7 mouse cellular contexts compared by ENCODE assay signal in the genomic region with DNA sequence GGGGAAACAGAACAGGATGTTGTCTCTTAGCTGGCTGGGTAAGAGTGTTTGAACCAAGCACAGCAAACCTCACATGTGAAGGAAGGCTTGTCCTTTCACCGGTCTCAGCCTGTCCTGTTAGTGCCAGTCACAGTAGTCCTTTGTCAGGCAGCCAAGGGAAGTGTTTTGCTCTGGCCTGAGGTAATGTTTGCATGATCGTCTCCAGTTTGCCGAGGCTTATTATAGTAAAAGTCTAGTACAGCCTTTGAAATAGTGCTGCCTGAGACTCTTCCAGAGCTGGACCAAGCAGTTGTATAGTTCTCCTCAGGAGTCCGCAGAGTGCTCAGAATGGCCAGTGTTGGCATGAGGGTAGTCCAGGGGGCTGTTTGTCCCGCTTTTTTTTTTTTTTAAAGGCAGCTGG. TPM values are rescaled to one million over a fixed set of nuclear protein-coding genes. Genes with fewer than 3 reads are reported as not detected.
DNase-seq lines count a peak whose midpoint lies in the region; ATAC-seq lines count a peak whose summit lies in the region.

No protein-coding gene starts in this region.

- peaks cover 46% of the 10 kb centered on the region for H3K36me3 ChIP-seq in liver, embryonic 15.5 days (replicated peaks)
- peaks cover 4% of the 10 kb centered on the region; the same call in 1 of the 2 replicates for H3K36me3 ChIP-seq in liver, embryonic 11.5 days (ENCODE audit: control insufficient read depth, insufficient read depth, low read length)
- 0 out of 2 replicates have a peak, but pooled peaks cover 3% of the 10 kb centered on the region for H3K36me3 ChIP-seq in neural tube, embryonic 15.5 days

- H3K9ac ChIP-seq in liver, embryonic 15.5 days = no peak overlapping the region
- no peak overlapping the region for H3K9ac ChIP-seq in liver, embryonic 11.5 days (ENCODE audit: low read depth, low read length)
- H3K9ac ChIP-seq in neural tube, embryonic 15.5 days (replicated peaks) = no peak overlapping the region

- 82% methylated on average over 5 of the region's 5 CpGs for WGBS in liver, embryonic 15.5 days (ENCODE audit: insufficient replicate concordance)
- 85% methylated on average over 5 of the region's 5 CpGs for WGBS in liver, embryonic 11.5 days
- 20% methylated on average over 5 of the region's 5 CpGs for WGBS in neural tube, embryonic 15.5 days

- H3K4me1 ChIP-seq in liver, embryonic 15.5 days (replicated peaks) = peaks cover 23% of the 10 kb centered on the region
- peaks cover 6% of the 10 kb centered on the region for H3K4me1 ChIP-seq in liver, embryonic 11.5 days (replicated peaks; ENCODE audit: control insufficient read depth, insufficient read depth, low read length)
- H3K4me1 ChIP-seq in neural tube, embryonic 15.5 days = peaks cover 16% of the 10 kb centered on the region

- H3K4me2 ChIP-seq in liver, embryonic 15.5 days = no peak overlapping the region
- H3K4me2 ChIP-seq in liver, embryonic 11.5 days = no peak overlapping the region
- peak overlapping the region; percentile 30 for H3K4me2 ChIP-seq in neural tube, embryonic 15.5 days

- no peak for ATAC-seq in liver, embryonic 15.5 days (ENCODE audit: insufficient read depth)
- no peak for ATAC-seq in liver, embryonic 11.5 days (replicated peaks; ENCODE audit: low FRiP score)
- ATAC-seq in neural tube, embryonic 15.5 days (ENCODE audit: low FRiP score) = no peak; the same call in 1 of the 2 replicates
- no peak for ATAC-seq in erythroid progenitor cell, adult 5-6 weeks (replicated peaks; ENCODE audit: low FRiP score, poor library complexity, severe bottlenecking)

- DNase-seq in liver, embryonic 11.5 days (ENCODE audit: low spot score) = no peak
- peak; percentile 64 to 70 for DNase-seq in cerebellum, postnatal 10 days
- peak; percentile 31 to 56 for DNase-seq in gastrocnemius, postnatal 36 days
- peak; percentile 37 for DNase-seq in kidney, postnatal 10 days

- H3K27me3 ChIP-seq in liver, embryonic 15.5 days = no peaks in the 10 kb centered on the region
- H3K27me3 ChIP-seq in liver, embryonic 11.5 days (replicated peaks; ENCODE audit: control insufficient read depth, insufficient read depth, low read length) = no peaks in the 10 kb centered on the region
- H3K27me3 ChIP-seq in neural tube, embryonic 15.5 days (replicated peaks) = no peaks in the 10 kb centered on the region

- H3K27ac ChIP-seq in liver, embryonic 15.5 days (replicated peaks) = 0 out of 2 replicates have a peak overlapping the region, but pooled peaks have one; percentile 11
- H3K27ac ChIP-seq in liver, embryonic 11.5 days (ENCODE audit: low read depth, low read length) = no peak overlapping the region
- H3K27ac ChIP-seq in neural tube, embryonic 15.5 days (replicated peaks) = peak overlapping the region; percentile 64

- H3K9me3 ChIP-seq in liver, embryonic 15.5 days (replicated peaks) = no peaks in the 10 kb centered on the region
- H3K9me3 ChIP-seq in liver, embryonic 11.5 days (ENCODE audit: control insufficient read depth, low read length) = no peaks in the 10 kb centered on the region
- H3K9me3 ChIP-seq in neural tube, embryonic 15.5 days (replicated peaks) = no peaks in the 10 kb centered on the region

- intact Hi-C loops in gastrocnemius, postnatal 36 days (cut with DNase I) = no loop called here

- H3K4me3 ChIP-seq in liver, embryonic 15.5 days (replicated peaks) = no peak overlapping the region
- no peak overlapping the region for H3K4me3 ChIP-seq in liver, embryonic 11.5 days (ENCODE audit: low read depth, low read length)
- no peak overlapping the region for H3K4me3 ChIP-seq in neural tube, embryonic 15.5 days (replicated peaks)

RNA-seq across cellular contexts. Expression of a gene that starts 13.9 kb away (rescaled TPM):
- 11.4 and 11.8 TPM in 2 replicates for polyA plus RNA-seq in liver, embryonic 15.5 days (2015; fragmentation: Nextera tagmentation; extraction: Ambion mirVana)
- 18.1 and 20.2 TPM in 2 replicates for polyA plus RNA-seq in liver, embryonic 11.5 days (2014; fragmentation: Nextera tagmentation; extraction: Ambion mirVana)
- 10 to 100 TPM; 29.5 to 30.6 TPM for total RNA-seq in gastrocnemius, postnatal 36 days (2021)
- polyA plus RNA-seq in neural tube, embryonic 15.5 days (2015; fragmentation: Nextera tagmentation; extraction: Ambion mirVana) = 10.9 and 11.9 TPM in 2 replicates
- total RNA-seq in erythroid progenitor cell, adult 5-6 weeks (2015; ENCODE audit: low replicate concordance) = 67.4 and 88.9 TPM in 2 replicates
- total RNA-seq in erythroid progenitor cell, adult 5-6 weeks (2017; ENCODE audit: low replicate concordance) = 88.7 and 103 TPM in 2 replicates

RNA-seq across cellular contexts. Expression of a gene that starts 59.6 kb away (rescaled TPM):
- polyA plus RNA-seq in liver, embryonic 15.5 days (2015; fragmentation: Nextera tagmentation; extraction: Ambion mirVana) = 0.46 and 0.76 TPM in 2 replicates
- 3.1 and 3.2 TPM in 2 replicates for polyA plus RNA-seq in liver, embryonic 11.5 days (2014; fragmentation: Nextera tagmentation; extraction: Ambion mirVana)
- total RNA-seq in gastrocnemius, postnatal 36 days (2021) = not detected
- polyA plus RNA-seq in neural tube, embryonic 15.5 days (2015; fragmentation: Nextera tagmentation; extraction: Ambion mirVana) = 1.7 and 3.2 TPM in 2 replicates
- 3.4 TPM in 1 of 2 replicates, not detected in the other for total RNA-seq in erythroid progenitor cell, adult 5-6 weeks (2015; ENCODE audit: low replicate concordance)
- 6.9 TPM in 1 of 2 replicates, not detected in the other for total RNA-seq in erythroid progenitor cell, adult 5-6 weeks (2017; ENCODE audit: low replicate concordance)
